Mouse (Mus musculus) brain, embryonic 14.5 days (tissue): ENCODE measurements around the gene Imp3. TPM values are rescaled to one million over a fixed set of nuclear protein-coding genes. Genes with fewer than 3 reads are reported as not detected.
"Not testable (repeated sequence)": the region's sequence is repeated elsewhere in the genome, so short reads cannot be mapped to it uniquely, and the experiment has no call there.

Experiments used
- DNase-seq: peaks from one replicate; pipeline ENCODE4 v3.0.0-alpha.2; 2011; ENCODE audit warnings: low read depth
- CTCF ChIP-seq: fragments of 200-500 bp; IDR thresholded peaks from 2 replicates; pipeline ENCODE4 v1.5.1; 2012; ENCODE audit warnings: inconsistent platforms, mild to moderate bottlenecking, moderate library complexity, borderline replicate concordance; ENCODE audit not compliant: insufficient read depth, insufficient read length; ENCODE audit errors: extremely low read depth
- POLR2A ChIP-seq: fragments of 200-500 bp; IDR thresholded peaks from 2 replicates; pipeline ENCODE4 v1.6.1; 2012; ENCODE audit warnings: mild to moderate bottlenecking, inconsistent platforms, borderline replicate concordance; ENCODE audit not compliant: poor library complexity, insufficient read depth, insufficient read length, severe bottlenecking; ENCODE audit errors: extremely low read depth
- polyA plus RNA-seq: library from polyadenylated mRNA; depleted of rRNA; stranded (reverse); fragments of >200 nt; gene quantifications from 2 replicates; pipeline ENCODE4 v1.2.3, GENCODE M21; 2012

Gene Imp3
- polyA plus RNA-seq, 1 experiment, result 134 TPM

DNA sequence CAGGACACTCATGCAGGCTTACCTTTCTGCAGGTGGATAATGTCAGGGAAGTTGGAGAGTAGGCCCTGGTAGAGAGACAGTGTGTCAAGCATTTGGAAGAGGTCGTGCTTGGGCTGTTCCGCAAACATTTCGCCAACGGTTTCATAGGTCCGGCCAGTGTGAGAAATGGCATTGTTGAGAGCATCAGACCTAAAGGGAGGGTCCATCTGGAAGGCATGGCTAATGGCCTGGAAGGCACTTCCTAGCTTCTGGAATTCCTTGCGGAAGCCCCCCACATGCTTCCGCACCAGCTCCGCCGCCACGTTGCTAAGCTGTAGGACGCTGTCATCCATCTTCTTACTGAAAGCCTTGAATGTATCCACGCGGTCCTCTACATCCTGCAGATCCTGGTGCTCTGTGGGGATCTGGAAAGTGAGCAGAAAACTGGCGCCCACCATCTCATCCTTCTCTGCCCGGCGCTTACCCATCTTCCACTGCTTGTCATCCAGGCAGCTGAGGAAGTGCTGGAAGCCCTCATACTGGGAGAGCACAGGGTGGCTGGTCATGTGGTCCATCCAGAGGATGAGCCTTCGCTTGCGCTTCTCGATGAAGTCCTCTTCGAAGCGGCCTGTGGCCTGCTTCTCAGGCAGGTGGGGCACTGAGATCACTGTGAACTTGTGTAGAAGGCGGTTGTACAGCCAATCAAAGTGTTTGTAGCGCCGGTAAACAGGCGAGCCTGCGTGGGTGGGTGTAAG, 11.8 kb upstream of the Imp3 start:
- peak; percentile 1 for DNase-seq
- TF ChIP-seq POLR2A, result no peak
- TF ChIP-seq CTCF, result no peak

DNA sequence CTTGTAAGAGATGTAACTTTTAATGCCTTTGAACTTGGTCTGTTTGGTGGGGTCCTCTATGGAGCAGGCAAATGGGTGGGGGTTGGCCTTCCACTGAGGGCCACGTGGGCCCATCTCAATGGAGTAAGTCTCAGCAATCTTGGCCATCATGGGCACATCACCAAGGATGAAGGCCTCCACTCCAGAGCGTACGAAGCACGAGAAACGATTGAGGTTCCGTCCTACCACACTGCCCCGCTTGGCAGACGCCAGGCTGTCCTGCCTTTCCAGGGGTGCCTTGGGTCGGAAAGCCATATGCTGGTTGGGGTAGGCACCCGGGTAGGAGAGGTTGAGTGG, 11.3 kb upstream of the Imp3 start:
- TF ChIP-seq POLR2A (no peak), CTCF (no peak)
- DNase-seq, result no peak

DNA sequence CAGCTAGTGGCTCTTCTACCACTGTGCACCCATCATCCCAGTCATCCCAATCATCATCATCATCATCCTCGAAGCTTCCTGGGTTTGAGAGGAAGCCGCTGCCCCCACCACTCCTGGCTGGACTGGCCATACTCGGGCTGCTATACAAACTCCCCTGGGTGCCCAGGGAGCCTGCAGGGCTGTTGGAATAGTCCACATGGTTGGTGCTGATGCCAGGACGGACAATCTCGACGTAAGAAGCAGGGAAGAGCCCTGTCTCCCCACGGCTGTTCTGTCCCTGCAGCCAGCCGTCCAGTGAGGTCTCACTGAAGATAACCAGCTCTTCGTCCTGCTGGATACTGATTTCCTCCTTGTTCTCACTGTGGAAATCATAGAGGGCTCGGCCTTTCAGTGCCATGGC, 10.9 kb upstream of the Imp3 start:
- DNase-seq, result no peak
- no peak for TF ChIP-seq CTCF
- TF ChIP-seq POLR2A, result no peak

DNA sequence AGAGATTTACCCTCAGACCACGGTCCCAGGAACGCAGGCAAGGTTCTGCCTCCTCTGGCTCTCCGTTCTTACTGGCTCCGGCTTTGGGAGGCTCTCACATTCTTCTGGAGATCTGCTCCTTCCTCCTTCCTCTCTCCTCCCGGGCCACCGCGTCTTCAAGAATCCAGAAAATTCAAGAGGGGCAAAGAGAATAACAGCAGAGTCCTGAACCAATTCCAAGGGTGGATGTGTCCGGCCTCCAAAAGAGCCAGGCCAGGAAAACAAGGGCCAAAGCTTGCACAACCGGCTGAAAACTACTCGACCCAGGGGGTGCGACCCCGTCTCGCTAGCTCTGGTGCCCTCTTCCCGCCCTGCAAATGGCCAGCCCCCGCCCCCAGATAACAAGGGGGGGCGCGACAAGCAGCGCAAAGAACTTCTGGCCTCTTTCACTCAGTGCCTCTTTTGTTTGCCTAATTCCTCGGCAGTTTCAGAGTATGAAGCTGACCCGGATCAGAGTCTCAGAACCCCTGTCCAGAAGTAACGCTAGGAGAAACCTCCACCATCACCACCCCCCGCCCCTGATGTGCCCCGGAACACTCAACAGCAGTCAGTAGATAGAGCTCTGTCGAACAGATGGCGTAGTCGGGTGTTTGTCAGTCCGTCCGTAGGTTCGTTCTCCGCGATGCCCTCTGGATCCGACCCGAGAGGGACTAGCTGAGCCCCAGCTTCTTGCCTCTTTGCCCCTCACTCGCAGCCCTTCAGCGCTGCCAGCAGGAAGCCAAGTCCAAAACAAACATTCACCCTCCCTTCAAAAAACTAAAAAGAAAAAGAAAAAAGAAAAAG, 9.9 kb upstream of the Imp3 start:
- TF ChIP-seq POLR2A (no peak), CTCF (no peak)
- DNase-seq, result peak; percentile 47

DNA sequence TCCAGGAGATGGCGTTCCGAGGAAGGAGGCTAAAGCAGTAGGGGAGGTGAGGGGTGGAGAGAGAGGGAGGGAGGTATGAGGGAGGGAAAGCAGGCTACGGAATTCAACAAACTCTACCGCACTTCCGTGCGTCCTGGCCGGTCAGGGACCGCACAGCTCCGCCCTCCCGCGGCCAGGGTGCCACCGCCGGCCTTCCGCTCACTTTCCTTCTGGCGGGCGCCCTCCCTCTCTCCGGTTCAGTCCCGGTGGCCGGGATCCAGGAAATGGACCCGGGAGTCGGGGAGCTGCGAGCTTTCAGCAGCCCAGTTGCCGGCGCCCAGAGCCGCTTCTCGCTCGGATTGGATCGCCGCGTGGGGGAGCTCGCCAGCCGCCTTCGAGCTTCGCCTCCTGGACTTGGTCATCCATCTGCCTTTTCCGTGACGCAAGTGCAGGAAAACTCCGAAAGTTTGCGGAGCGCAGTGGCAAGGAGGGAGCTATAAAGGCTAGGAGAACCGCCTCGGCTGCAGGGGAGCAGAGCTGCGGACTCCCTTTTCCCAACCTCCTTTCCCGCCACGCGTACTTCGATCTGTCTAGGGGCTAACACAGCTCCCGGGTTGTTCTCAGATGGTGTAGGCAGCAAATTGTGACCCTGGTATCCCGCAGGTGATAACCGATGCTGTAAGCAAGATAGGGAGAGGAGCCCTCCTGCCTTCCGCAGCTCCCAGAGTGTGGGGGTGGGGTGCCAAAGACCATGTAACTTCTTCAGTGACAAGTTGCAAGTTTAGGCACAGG, 9.0 kb upstream of the Imp3 start, which contains the start of gene Snx33:
Snx33 (minus strand) TSS at position 331 of the 771 bp plus-strand sequence.
- TF ChIP-seq POLR2A (peak; percentile 42; the same call in 1 of the 2 replicates), CTCF (peak; percentile 61)
- DNase-seq, result peak; percentile 93

DNA sequence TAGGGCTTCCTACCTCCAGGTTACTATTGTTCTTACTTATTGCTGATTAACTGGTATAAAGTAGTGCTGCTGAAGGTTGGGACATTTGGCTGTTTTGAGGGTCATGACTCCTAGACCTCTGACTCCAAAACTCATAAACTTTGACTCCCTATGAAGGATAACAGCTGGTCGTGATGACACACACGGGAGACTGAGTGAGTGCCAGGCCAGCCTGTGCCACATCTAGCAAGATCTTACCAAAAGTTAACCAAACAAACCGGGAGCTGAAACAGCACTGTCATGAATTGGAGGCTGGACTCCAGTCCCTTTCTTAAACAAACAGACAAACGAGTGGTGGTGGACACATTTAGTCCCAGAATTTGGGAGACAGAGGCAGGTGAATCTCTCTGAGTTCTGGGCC, 7.8 kb upstream of the Imp3 start:
- TF ChIP-seq POLR2A (no peak), CTCF (no peak)
- DNase-seq, result no peak

DNA sequence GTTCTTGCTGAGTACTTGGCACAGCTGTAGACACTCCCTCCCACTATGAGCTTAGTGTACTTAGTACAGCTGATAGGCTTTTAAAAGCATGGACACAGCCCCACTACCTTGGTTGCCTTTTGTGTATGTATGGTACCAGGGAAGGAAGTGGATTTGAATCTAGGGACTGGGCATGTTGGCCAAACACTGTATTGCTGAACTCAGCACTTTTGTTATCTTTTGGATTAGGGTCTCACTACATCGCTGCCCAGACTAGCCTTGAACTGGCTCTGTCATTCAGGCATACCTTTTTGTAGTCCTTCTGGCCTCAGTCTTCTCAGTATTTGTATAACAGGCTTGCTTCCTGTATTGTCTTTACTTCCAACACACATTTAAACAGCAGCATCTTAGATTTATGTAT, 6.7 kb upstream of the Imp3 start:
- DNase-seq, result no peak
- no peak for TF ChIP-seq CTCF
- TF ChIP-seq POLR2A, result no peak

DNA sequence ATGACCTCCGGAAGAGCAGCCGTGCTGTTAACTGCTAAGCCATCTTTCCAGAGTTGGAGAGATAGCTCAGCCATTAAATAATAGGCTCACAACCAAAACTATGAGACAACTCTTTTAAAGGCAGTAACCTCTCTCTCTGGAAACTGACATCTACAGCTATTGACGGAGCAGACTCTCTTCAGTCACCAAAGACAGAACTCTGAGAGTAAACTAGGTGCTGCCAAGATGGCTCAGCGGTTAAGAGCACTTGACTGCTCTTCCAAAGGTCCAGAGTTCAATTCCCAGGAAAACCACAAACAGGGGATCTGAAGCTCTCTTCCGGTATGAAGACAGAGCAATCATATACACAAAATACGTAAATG, 433 bp upstream of the Imp3 start:
- no peak for DNase-seq
- no peak for TF ChIP-seq CTCF
- no peak for TF ChIP-seq POLR2A

DNA sequence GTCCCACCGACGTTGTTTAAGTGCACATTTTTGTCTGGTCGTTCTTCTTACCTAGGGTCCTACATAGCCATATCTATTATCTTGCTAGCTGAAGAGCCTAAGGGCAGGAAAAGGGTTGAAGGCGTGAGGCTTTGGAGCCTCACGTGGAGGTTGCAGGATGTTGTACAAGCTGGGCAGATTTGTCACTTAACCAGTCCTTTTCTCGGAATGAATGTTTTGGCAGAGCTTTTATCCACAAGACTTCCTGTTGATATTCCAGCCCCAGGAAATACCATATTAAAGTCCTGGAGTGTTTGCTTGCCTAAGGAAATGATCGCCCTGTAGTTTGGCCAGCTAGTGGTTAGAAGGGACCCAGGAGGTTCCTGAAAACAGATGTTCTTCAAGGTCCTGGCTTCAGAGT, 1.1 kb downstream of the Imp3 start:
- peak; percentile 11 for DNase-seq
- no peak for TF ChIP-seq POLR2A
- TF ChIP-seq CTCF, result no peak

DNA sequence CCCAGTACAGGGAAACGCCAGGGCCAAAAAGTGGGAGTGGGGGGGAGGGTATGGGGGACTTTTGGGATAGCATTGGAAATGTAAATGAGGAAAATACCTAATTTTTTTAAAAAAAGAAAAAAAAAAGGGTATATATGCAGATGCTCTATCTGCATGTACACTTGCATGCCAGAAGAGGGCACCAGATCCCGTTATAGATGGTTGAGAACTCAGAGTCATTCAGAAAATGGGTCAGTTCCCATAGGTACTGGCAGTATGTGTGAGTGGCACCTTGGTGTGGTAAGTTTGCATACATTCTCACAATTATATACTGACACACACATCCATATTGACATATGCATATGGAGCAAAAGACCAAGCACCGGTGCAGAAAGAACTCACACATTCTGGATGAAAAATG, 10.2 kb downstream of the Imp3 start:
- peak; percentile 56; the same call in 1 of the 2 replicates for TF ChIP-seq CTCF
- DNase-seq, result peak; percentile 72

DNA sequence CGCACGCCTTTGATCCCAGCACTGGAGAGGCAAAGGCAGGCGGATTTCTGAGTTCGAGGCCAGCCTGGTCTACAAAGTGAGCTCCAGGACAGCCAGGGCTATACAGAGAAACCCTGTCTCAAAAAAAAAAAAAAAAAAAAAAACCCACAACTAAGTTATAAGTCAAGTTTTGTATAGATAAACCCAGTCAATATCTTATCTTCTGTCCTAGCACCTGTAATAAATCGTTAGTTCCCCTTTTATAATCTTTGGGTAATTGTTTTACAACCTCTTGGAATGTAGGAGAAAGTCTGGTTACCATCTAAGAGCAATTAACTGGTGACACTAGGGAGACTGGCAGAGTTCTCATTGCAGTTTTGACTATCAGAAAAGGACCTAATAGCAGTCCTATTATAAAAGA, 11.4 kb downstream of the Imp3 start:
- not testable (repeated sequence) for DNase-seq
